Mouse (Mus musculus): Measurements from ENCODE around the gene Ankrd36. TPM values are rescaled to one million over a fixed set of nuclear protein-coding genes. Genes with fewer than 3 reads are reported as not detected.
"Not testable (repeated sequence)": the region's sequence is repeated elsewhere in the genome, so short reads cannot be mapped to it uniquely, and the experiment has no call there.

Gene Ankrd36
- polyA plus RNA-seq, 1 experiment from 2014 or later, result 0.12 TPM

DNA sequence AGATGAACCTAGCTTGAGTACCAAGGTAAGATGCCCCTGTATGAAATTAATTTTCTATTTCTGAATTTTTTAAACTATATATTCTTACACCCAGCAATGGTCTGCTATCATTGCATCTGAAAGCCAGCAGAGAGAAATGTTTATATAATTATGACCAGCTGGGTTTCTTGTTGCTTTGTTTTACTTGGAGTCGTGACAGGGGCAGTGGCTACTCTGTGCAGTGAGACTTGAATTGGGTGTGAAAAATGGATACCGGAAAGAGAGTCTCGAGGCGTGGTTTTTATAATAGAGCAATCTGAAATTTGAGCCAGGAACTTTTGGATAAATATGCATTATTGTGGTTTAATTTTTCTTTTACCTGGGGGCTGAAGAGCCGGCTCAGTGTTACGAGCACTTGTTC, 27.3 kb downstream of the Ankrd36 start:
- H3K4me1 ChIP-seq, result no peaks in the 10 kb centered on the region
- WGBS, result 91% methylated on average over 6 of the region's 6 CpGs

DNA sequence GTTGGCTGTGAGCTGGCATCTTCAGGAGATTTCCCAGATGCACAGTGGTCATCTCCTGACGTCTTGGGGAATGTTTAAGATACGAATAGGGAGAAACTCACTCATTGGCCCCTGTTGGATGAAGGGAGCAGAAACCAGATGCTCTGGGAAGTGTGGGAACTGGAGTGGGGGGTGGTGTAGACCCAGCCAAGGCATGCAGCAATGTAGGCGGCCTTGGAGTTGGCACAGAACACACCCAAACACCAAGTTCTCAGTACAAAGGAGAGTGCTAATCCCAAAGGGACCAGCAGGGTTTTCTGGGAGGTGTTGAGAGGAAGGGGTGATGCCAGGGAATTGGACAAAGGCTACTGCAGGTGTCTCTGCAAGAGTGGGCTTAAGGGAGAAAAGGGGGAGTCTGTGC, 35.9 kb downstream of the Ankrd36 start:
- Histone ChIP-seq H3K4me2 (no peak overlapping the region), H3K4me3 (no peak overlapping the region), H3K9ac (no peak overlapping the region), H3K9me3 (0 out of 2 replicates have a peak, but pooled peaks cover 3% of the 10 kb centered on the region), H3K4me1 (no peaks in the 10 kb centered on the region), H3K27me3 (replicated peaks) (no peaks in the 10 kb centered on the region), H3K27ac (no peak overlapping the region), H3K36me3 (replicated peaks) (no peaks in the 10 kb centered on the region)
- ATAC-seq (replicated peaks), result no peak
- WGBS, result 82% methylated on average over 3 of the region's 3 CpGs

More for the DNA sequence above, 27.3 kb downstream of the Ankrd36 start:
- Histone ChIP-seq H3K27me3 (replicated peaks) (no peaks in the 10 kb centered on the region), H3K9ac (no peak overlapping the region), H3K27ac (no peak overlapping the region), H3K36me3 (replicated peaks) (no peaks in the 10 kb centered on the region), H3K9me3 (no peaks in the 10 kb centered on the region), H3K4me3 (no peak overlapping the region), H3K4me2 (no peak overlapping the region)
- ATAC-seq (replicated peaks), result no peak

DNA sequence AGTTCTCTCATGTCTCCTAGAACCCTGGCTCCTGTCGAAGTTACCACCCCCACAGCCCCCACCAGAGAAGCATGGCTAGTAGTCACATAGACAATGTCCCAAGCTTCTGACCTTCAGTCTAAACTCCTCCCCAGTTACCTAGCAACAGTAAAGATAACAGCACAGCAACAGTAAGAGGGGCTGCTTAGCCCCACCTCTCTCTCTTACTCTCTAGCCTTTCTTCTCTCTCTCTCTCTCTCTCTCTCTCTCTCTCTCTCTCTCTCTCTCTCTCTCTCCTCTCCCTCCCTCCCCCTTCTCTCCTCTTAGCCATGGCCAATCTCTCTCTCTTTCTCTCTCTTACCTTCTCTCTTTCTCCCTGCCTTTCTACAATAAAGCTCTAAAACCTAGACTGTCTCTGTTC, 42.4 kb downstream of the Ankrd36 start:
- not testable (repeated sequence) for H3K4me2 ChIP-seq; H3K27me3 ChIP-seq (replicated peaks); H3K36me3 ChIP-seq (replicated peaks); H3K4me1 ChIP-seq; H3K9ac ChIP-seq; H3K9me3 ChIP-seq; H3K27ac ChIP-seq; ATAC-seq (replicated peaks); H3K4me3 ChIP-seq
- WGBS, result 91% methylated on average over 1 of the region's 1 CpGs

DNA sequence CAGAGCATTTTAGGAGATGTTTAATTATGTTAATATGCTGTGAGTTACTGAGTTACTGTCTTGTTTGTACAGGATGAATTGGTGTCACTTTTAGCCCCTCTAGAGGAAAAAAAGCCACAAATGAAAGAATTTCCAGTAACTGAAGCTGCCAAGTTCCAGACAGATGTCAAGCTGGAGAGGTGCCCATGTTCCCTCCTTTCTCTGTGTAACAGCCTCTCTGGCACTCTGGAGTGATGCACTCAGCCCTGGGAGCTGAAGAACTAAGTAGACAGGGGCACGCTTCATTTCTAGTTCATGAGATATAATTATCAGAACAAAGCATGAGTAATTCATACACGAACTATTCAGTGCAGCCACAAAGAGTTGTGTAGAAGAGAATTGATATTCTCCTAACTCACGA, 45.0 kb downstream of the Ankrd36 start:
- 80% methylated on average over 3 of the region's 3 CpGs for WGBS
- Histone ChIP-seq H3K36me3 (replicated peaks) (no peaks in the 10 kb centered on the region), H3K4me3 (no peak overlapping the region), H3K4me1 (no peaks in the 10 kb centered on the region), H3K27me3 (replicated peaks) (no peaks in the 10 kb centered on the region), H3K4me2 (no peak overlapping the region), H3K27ac (no peak overlapping the region), H3K9me3 (0 out of 2 replicates have a peak, but pooled peaks cover 3% of the 10 kb centered on the region), H3K9ac (no peak overlapping the region)
- ATAC-seq (replicated peaks), result no peak

DNA sequence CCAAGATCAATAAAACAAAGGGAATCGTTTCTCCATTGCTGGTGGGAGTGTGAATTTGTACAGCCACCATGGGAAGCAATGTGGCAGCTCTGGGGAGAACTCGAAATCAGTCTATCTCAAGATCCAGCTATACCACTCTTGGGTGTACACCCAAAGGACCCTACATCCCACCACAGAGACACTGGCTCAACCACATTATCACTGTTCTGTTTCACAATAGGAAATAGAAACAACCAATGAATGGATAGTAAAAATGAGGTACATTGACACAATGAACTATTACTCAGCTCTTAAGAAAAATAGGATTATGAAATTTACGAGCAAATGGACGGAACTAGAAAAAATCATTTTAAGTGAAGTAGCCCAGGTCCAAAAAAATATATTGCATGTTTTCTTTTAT, 55.6 kb downstream of the Ankrd36 start:
- H3K9ac ChIP-seq, result no peak overlapping the region
- no peaks in the 10 kb centered on the region for H3K27me3 ChIP-seq (replicated peaks)
- no peaks in the 10 kb centered on the region for H3K4me1 ChIP-seq
- H3K4me3 ChIP-seq, result no peak overlapping the region
- WGBS, result 85% methylated on average over 4 of the region's 4 CpGs
- H3K36me3 ChIP-seq (replicated peaks), result no peaks in the 10 kb centered on the region
- H3K27ac ChIP-seq, result no peak overlapping the region
- H3K9me3 ChIP-seq, result no peaks in the 10 kb centered on the region
- no peak overlapping the region for H3K4me2 ChIP-seq
- ATAC-seq (replicated peaks), result no peak

DNA sequence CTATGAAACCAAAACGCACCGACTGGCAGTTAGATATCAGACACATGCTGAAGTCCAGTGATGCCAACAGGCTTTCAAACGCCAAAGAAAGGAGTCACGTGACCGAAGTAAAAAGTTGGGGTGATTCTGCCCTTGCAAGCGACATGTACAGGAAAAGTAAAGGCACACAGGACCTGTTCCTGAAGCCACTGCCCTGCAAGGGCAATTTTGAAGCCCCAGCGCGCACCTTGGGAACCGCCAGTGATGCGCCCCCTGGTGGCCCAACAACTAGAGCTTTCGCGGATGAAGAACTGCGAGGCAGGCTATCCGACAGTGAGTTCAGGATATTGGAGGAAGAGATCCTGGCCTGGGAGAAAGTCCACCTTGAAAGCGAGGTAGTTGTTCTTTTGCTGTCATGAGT, 59.5 kb downstream of the Ankrd36 start:
- ATAC-seq (replicated peaks), result no peak
- no peak overlapping the region for H3K27ac ChIP-seq
- H3K4me2 ChIP-seq, result no peak overlapping the region
- 26% methylated on average over 15 of the region's 15 CpGs for WGBS
- H3K4me3 ChIP-seq, result no peak overlapping the region
- no peaks in the 10 kb centered on the region for H3K27me3 ChIP-seq (replicated peaks)
- no peak overlapping the region for H3K9ac ChIP-seq
- H3K9me3 ChIP-seq, result no peaks in the 10 kb centered on the region
- no peaks in the 10 kb centered on the region for H3K4me1 ChIP-seq
- H3K36me3 ChIP-seq (replicated peaks), result no peaks in the 10 kb centered on the region

DNA sequence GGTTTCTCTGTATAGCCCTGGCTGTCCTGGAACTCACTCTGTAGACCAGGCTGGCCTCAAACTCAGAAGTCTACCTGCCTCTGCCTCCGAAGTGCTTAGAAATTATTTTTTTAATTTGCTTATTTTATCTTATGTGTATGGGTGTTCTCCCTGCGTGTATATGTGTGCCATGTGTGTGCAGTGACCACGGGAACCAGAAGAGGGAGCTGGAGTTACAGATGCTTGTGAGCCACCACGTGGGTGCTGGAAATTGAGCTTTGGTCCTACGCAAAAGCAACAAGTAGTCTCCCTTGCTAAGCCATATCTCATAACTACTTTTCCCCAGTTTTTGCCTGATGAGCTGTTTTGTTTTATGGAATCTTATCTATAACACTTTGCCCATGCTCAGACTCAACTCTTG, 73.6 kb downstream of the Ankrd36 start:
- WGBS, result 84% methylated on average over 5 of the region's 5 CpGs
- Histone ChIP-seq H3K4me3 (no peak overlapping the region), H3K27me3 (replicated peaks) (no peaks in the 10 kb centered on the region), H3K4me2 (no peak overlapping the region), H3K9ac (no peak overlapping the region), H3K4me1 (no peaks in the 10 kb centered on the region), H3K27ac (no peak overlapping the region), H3K9me3 (no peaks in the 10 kb centered on the region), H3K36me3 (replicated peaks) (no peaks in the 10 kb centered on the region)
- no peak for ATAC-seq (replicated peaks)

DNA sequence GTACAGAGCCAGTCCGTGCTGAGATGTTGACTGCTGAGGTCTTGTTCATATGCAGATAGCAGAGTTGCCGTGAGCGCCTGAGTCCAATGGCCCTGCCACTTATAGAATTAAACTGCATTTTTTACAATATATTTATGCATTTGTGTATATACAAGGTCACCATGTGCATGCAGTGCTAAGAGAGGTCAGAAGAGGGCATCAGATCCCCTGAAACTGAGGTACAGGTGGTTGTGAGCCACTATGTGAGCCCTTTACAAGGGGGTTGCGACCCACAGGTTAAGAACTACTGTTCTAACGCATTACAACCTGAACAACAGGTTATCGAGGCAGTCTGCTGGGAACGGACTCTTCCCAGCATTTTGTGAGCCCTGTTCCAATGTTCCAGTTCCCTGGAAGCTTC, 80.8 kb downstream of the Ankrd36 start:
- ATAC-seq (replicated peaks), result no peak
- H3K27me3 ChIP-seq (replicated peaks), result no peaks in the 10 kb centered on the region
- H3K9ac ChIP-seq, result no peak overlapping the region
- no peaks in the 10 kb centered on the region for H3K9me3 ChIP-seq
- H3K27ac ChIP-seq, result no peak overlapping the region
- no peak overlapping the region for H3K4me2 ChIP-seq
- WGBS, result 67% methylated on average over 7 of the region's 7 CpGs
- no peak overlapping the region for H3K4me3 ChIP-seq
- no peaks in the 10 kb centered on the region for H3K36me3 ChIP-seq (replicated peaks)
- no peaks in the 10 kb centered on the region for H3K4me1 ChIP-seq

DNA sequence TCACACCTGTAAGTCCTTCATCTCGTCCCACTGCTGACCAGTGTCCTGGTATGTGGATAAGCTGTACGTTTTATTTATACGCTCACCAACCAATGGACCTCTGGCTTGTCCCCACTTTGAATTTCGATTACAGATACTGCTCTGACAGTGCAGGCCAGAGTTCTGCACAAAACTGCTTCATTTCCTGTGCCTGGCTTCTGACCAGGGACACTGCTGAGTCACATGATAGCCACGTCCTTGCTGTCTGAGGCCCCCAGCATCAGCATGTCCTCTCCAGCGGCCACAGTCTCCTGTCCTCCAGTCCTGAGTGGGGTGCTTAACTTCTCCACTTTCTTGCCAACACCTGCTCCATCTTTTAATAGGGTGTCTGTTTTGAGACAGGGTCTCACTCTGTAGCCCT, 113.1 kb downstream of the Ankrd36 start:
- Histone ChIP-seq H3K9me3 (no peaks in the 10 kb centered on the region), H3K9ac (no peak overlapping the region), H3K4me2 (no peak overlapping the region), H3K27ac (no peak overlapping the region), H3K27me3 (replicated peaks) (no peaks in the 10 kb centered on the region), H3K4me3 (no peak overlapping the region), H3K4me1 (no peaks in the 10 kb centered on the region), H3K36me3 (replicated peaks) (no peaks in the 10 kb centered on the region)
- WGBS, result 78% methylated on average over 6 of the region's 6 CpGs
- ATAC-seq (replicated peaks), result no peak

DNA sequence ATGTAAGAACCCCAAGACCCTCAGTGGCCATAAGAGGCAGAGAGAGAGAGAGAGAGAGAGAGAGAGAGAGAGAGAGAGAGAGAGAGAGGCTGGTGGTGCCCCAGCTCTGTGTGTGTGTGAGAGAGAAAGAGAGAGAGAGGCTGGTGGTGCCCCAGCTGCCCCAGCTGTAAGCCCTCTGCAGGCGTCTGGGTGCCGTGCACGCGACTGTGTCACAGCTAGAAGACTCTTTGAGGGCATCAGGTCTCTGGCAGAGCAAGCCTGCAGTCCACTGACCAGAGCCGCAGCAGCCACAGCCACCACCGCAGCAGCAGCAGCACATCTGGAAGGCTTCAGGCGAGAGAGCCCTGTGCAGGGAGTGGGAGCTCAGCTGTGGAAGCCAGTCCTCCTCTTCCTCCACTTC, 114.8 kb downstream of the Ankrd36 start:
- no peak for ATAC-seq (replicated peaks)
- H3K4me2 ChIP-seq, result no peak overlapping the region
- H3K36me3 ChIP-seq (replicated peaks), result no peaks in the 10 kb centered on the region
- no peaks in the 10 kb centered on the region for H3K9me3 ChIP-seq
- no peak overlapping the region for H3K27ac ChIP-seq
- WGBS, result 33% methylated on average over 7 of the region's 7 CpGs
- H3K4me1 ChIP-seq, result no peaks in the 10 kb centered on the region
- H3K27me3 ChIP-seq (replicated peaks), result no peaks in the 10 kb centered on the region
- no peak overlapping the region for H3K9ac ChIP-seq
- no peak overlapping the region for H3K4me3 ChIP-seq

DNA sequence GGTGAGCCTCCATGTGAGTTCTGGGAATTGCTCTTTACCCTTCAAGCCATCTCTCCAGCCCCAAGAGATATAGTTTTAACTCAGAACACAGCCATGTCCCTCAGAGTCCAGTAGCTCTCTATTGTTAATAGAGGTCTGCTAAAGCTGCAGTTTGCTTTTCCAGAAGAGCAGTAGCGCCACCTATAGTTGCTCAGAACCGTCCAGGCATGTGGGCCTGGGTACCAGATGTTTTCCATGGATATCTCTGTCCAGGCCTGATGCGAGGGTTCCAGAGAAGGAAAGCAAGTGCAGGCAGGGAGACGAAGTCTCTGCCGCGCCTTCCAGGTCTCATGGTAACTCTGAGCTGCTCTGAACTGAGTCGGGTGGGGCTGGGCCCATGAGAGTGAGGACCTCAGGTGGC, 122.3 kb downstream of the Ankrd36 start:
- no peak overlapping the region for H3K4me3 ChIP-seq
- 43% methylated on average over 7 of the region's 7 CpGs for WGBS
- H3K36me3 ChIP-seq (replicated peaks), result no peaks in the 10 kb centered on the region
- H3K27me3 ChIP-seq (replicated peaks), result no peaks in the 10 kb centered on the region
- H3K4me1 ChIP-seq, result no peaks in the 10 kb centered on the region
- H3K9ac ChIP-seq, result no peak overlapping the region
- H3K9me3 ChIP-seq, result 0 out of 2 replicates have a peak, but pooled peaks cover 5% of the 10 kb centered on the region
- no peak overlapping the region for H3K27ac ChIP-seq
- H3K4me2 ChIP-seq, result no peak overlapping the region
- ATAC-seq (replicated peaks), result no peak

DNA sequence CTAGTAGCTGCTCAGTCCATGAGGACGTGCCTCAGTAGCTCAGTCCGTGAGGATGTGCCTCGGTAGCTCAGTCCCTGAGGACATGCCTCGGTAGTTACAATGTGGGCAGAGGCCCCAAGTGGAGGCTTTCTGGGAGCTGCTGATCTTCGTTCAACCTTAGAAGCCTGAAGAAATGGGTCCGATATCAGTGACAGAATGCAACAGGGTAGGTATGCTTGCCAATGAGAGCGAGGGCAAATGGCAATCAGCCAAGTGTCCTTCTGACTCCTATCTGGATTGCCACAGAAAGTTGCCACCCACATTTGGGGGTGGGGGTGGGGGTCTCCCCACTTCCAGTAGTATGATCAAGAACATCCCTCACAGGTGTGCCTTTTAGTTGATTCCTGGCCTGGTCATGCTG, 131.3 kb downstream of the Ankrd36 start:
- H3K9me3 ChIP-seq, result no peaks in the 10 kb centered on the region
- H3K4me3 ChIP-seq, result no peak overlapping the region
- WGBS, result 90% methylated on average over 7 of the region's 7 CpGs
- H3K4me2 ChIP-seq, result no peak overlapping the region
- ATAC-seq (replicated peaks), result no peak
- H3K27ac ChIP-seq, result no peak overlapping the region
- H3K9ac ChIP-seq, result no peak overlapping the region
- peaks cover 3% of the 10 kb centered on the region for H3K4me1 ChIP-seq
- H3K27me3 ChIP-seq (replicated peaks), result no peaks in the 10 kb centered on the region
- peaks cover 9% of the 10 kb centered on the region; the same call in 1 of the 2 replicates for H3K36me3 ChIP-seq (replicated peaks)

DNA sequence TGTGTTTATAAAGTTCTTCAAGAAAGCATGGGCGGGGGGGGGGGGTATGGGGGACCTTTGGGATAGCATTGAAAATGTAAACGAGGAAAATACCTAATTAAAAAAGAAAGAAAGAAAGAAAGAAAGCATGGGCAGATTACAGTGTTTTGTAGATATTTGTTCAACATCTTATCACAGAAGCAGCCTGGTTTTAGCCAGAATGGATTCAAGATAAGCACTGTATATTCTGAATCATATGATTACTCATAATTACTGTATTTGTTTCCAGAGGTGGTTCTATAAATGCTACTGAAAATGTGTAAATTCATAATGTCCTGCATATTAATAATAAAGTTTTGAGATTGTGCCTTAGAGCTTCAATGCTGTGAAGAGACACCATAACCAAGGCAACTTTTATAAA, 131.8 kb downstream of the Ankrd36 start:
- H3K36me3 ChIP-seq (replicated peaks), result peaks cover 9% of the 10 kb centered on the region; the same call in 1 of the 2 replicates
- WGBS, result 74% methylated on average over 2 of the region's 2 CpGs
- H3K4me3 ChIP-seq, result no peak overlapping the region
- no peak for ATAC-seq (replicated peaks)
- H3K9ac ChIP-seq, result no peak overlapping the region
- no peak overlapping the region for H3K4me2 ChIP-seq
- peaks cover 8% of the 10 kb centered on the region for H3K4me1 ChIP-seq
- H3K9me3 ChIP-seq, result no peaks in the 10 kb centered on the region
- H3K27me3 ChIP-seq (replicated peaks), result no peaks in the 10 kb centered on the region
- H3K27ac ChIP-seq, result no peak overlapping the region

DNA sequence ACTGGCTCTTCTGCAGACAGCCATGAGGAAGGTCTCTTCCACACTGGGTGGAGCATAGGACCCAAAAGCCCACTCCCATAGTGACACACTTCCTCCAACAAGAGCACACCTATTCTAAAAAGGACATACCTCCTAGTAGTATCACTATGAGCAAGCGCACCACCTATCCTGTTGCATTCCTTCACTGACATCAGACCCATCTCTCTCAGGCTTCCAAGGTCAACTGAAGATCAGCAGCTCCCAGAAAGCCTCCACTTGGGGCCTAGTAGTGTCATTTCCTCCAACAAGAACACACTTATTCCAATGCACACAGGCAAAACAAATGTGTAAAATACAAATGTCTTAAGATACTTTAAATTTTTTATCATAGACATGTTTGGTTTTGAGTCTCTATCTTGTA, 132.3 kb downstream of the Ankrd36 start:
- Histone ChIP-seq H3K27me3 (replicated peaks) (no peaks in the 10 kb centered on the region), H3K27ac (no peak overlapping the region), H3K4me1 (peaks cover 14% of the 10 kb centered on the region), H3K36me3 (replicated peaks) (peaks cover 9% of the 10 kb centered on the region; the same call in 1 of the 2 replicates), H3K4me2 (no peak overlapping the region), H3K4me3 (no peak overlapping the region), H3K9ac (no peak overlapping the region), H3K9me3 (no peaks in the 10 kb centered on the region)
- no peak for ATAC-seq (replicated peaks)
- WGBS, result 88% methylated on average over 1 of the region's 1 CpGs

Data from midbrain, embryonic 15.5 days (tissue).